Mouse (Mus musculus) intestine, embryonic 15.5 days (tissue): ENCODE data around the gene Them4. TPM values are rescaled to one million over a fixed set of nuclear protein-coding genes. Genes with fewer than 3 reads are reported as not detected.

ENCODE experiments used
- ATAC-seq: fragments of 200-750 bp; cut with Nextera tagmentation; 2 replicates; pipeline ENCODE4 v1.8.0; 2017; ENCODE audit warnings: moderate TSS enrichment, moderate library complexity
- H3K27ac ChIP-seq: fragments of 300-500 bp; sonication (generic); 2 replicates; pipeline ENCODE4 v1.5.1; 2015; ENCODE audit warnings: mild to moderate bottlenecking, inconsistent platforms
- H3K27me3 ChIP-seq: fragments of 300-500 bp; sonication (generic); replicated peaks from 2 replicates; pipeline ENCODE4 v1.6.1; 2015; ENCODE audit warnings: inconsistent platforms
- H3K36me3 ChIP-seq: fragments of 300-500 bp; sonication (generic); 2 replicates; pipeline ENCODE4 v1.6.1; 2015; ENCODE audit warnings: inconsistent platforms
- H3K4me1 ChIP-seq: fragments of 300-500 bp; sonication (generic); replicated peaks from 2 replicates; pipeline ENCODE4 v1.6.1; 2015; ENCODE audit warnings: inconsistent platforms
- H3K4me2 ChIP-seq: fragments of 300-500 bp; sonication (generic); replicated peaks from 2 replicates; pipeline ENCODE4 v1.6.1; 2015; ENCODE audit warnings: mild to moderate bottlenecking, inconsistent platforms
- H3K4me3 ChIP-seq: fragments of 300-500 bp; sonication (generic); replicated peaks from 2 replicates; pipeline ENCODE4 v1.5.1; 2015; ENCODE audit warnings: inconsistent platforms
- H3K9ac ChIP-seq: fragments of 300-500 bp; sonication (generic); 2 replicates; pipeline ENCODE4 v1.6.1; 2015; ENCODE audit warnings: inconsistent platforms
- H3K9me3 ChIP-seq: fragments of 300-500 bp; sonication (generic); 2 replicates; pipeline ENCODE4 v1.6.1; 2016; ENCODE audit warnings: inconsistent platforms
- WGBS: fragments of 180-500 bp; shearing (Covaris S2); methylation state at CpG from one replicate; pipeline ENCODE4 v1.1.7; 2015; 5-methylcytosine and 5-hydroxymethylcytosine counted together
- polyA plus RNA-seq: library from polyadenylated mRNA; unstranded; fragments of >200 nt; fragmentation: Nextera tagmentation; extraction: Ambion mirVana; gene quantifications from 2 replicates; pipeline ENCODE4 v1.2.1, GENCODE M21; 2015

Them4 gene
- polyA plus RNA-seq, 1 experiment from 2014 or later = 18.7 TPM

GRCm38 (mm10) chr3:94342552-94342951 is 32.7 kb downstream of the Them4 start:
- 52% methylated on average over 1 of the region's 1 CpGs for WGBS
- ATAC-seq = no peak
- Histone ChIP-seq H3K27ac (no peak overlapping the region), H3K36me3 (no peaks in the 10 kb centered on the region), H3K4me2 (no peak overlapping the region), H3K4me1 (no peaks in the 10 kb centered on the region), H3K4me3 (no peak overlapping the region), H3K27me3 (no peaks in the 10 kb centered on the region; the same call in 1 of the 2 replicates), H3K9ac (no peak overlapping the region), H3K9me3 (no peaks in the 10 kb centered on the region)

GRCm38 (mm10) chr3:94344182-94344581 is 34.3 kb downstream of the Them4 start:
- no peak overlapping the region for H3K4me2 ChIP-seq
- H3K27ac ChIP-seq = no peak overlapping the region
- no peak for ATAC-seq

GRCm38 (mm10) chr3:94344897-94345296 is 35.0 kb downstream of the Them4 start:
- Histone ChIP-seq H3K27me3 (no peaks in the 10 kb centered on the region; the same call in 1 of the 2 replicates), H3K4me2 (no peak overlapping the region), H3K9me3 (no peaks in the 10 kb centered on the region), H3K4me3 (no peak overlapping the region), H3K27ac (no peak overlapping the region), H3K4me1 (no peaks in the 10 kb centered on the region), H3K36me3 (no peaks in the 10 kb centered on the region), H3K9ac (no peak overlapping the region)
- ATAC-seq = no peak
- WGBS = 58% methylated on average over 3 of the region's 3 CpGs

More at GRCm38 (mm10) chr3:94344182-94344581, 34.3 kb downstream of the Them4 start:
- 90% methylated on average over 2 of the region's 2 CpGs for WGBS
- Histone ChIP-seq H3K27me3 (no peaks in the 10 kb centered on the region; the same call in 1 of the 2 replicates), H3K36me3 (no peaks in the 10 kb centered on the region), H3K9me3 (no peaks in the 10 kb centered on the region), H3K4me1 (no peaks in the 10 kb centered on the region), H3K4me3 (no peak overlapping the region), H3K9ac (no peak overlapping the region)

- Histone ChIP-seq H3K27me3 (no peaks in the 10 kb centered on the region), H3K27ac (no peak overlapping the region), H3K36me3 (no peaks in the 10 kb centered on the region), H3K4me3 (no peak overlapping the region), H3K9ac (no peak overlapping the region), H3K4me1 (no peaks in the 10 kb centered on the region), H3K4me2 (no peak overlapping the region), H3K9me3 (no peaks in the 10 kb centered on the region)
- WGBS = 82% methylated on average over 2 of the region's 2 CpGs
- ATAC-seq = no peak
Observed at GRCm38 (mm10) chr3:94348146-94348545, 38.3 kb downstream of the Them4 start.

GRCm38 (mm10) chr3:94360812-94361211 is 50.9 kb downstream of the Them4 start:
- H3K36me3 ChIP-seq = no peaks in the 10 kb centered on the region
- no peak overlapping the region for H3K4me2 ChIP-seq
- H3K9ac ChIP-seq = no peak overlapping the region
- H3K4me1 ChIP-seq = 0 out of 2 replicates have a peak, but pooled peaks cover 4% of the 10 kb centered on the region
- no peaks in the 10 kb centered on the region for H3K9me3 ChIP-seq
- H3K4me3 ChIP-seq = no peak overlapping the region
- peaks cover 4% of the 10 kb centered on the region; the same call in 1 of the 2 replicates for H3K27me3 ChIP-seq
- no peak for ATAC-seq
- 0% methylated on average over 1 of the region's 1 CpGs for WGBS
- no peak overlapping the region for H3K27ac ChIP-seq

GRCm38 (mm10) chr3:94362138-94362537 is 52.2 kb downstream of the Them4 start, which contains the start of gene C2cd4d:
Gene C2cd4d, plus strand, starts transcription at chr3:94362438.
- Histone ChIP-seq H3K9ac (peak within 1 kb of the TSS; percentile 73), H3K36me3 (no peaks in the 10 kb centered on the region), H3K4me2 (peak within 1 kb of the TSS; percentile 96), H3K27ac (0 out of 2 replicates have a peak within 1 kb of the TSS, but pooled peaks have one; percentile 9), H3K4me1 (0 out of 2 replicates have a peak, but pooled peaks cover 4% of the 10 kb centered on the region), H3K4me3 (peak within 1 kb of the TSS; percentile 59), H3K9me3 (no peaks in the 10 kb centered on the region), H3K27me3 (peaks cover 4% of the 10 kb centered on the region; the same call in 1 of the 2 replicates)
- WGBS = 56% methylated on average over 7 of the region's 7 CpGs
- ATAC-seq = no peak

GRCm38 (mm10) chr3:94363291-94364153 is 53.6 kb downstream of the Them4 start:
- Histone ChIP-seq H3K36me3 (no peaks in the 10 kb centered on the region), H3K4me3 (peak overlapping the region; percentile 59), H3K4me1 (0 out of 2 replicates have a peak, but pooled peaks cover 7% of the 10 kb centered on the region), H3K4me2 (peak overlapping the region; percentile 96), H3K27ac (0 out of 2 replicates have a peak overlapping the region, but pooled peaks have one; percentile 2), H3K9ac (peak overlapping the region; percentile 73), H3K9me3 (no peaks in the 10 kb centered on the region), H3K27me3 (peaks cover 4% of the 10 kb centered on the region; the same call in 1 of the 2 replicates)
- 8% methylated on average over 64 of the region's 97 CpGs for WGBS
- peak; percentile 66 for ATAC-seq

- H3K27ac ChIP-seq = 0 out of 2 replicates have a peak overlapping the region, but pooled peaks have one; percentile 2
- WGBS = 6% methylated on average over 23 of the region's 23 CpGs
- peak overlapping the region; percentile 59 for H3K4me3 ChIP-seq
- no peaks in the 10 kb centered on the region for H3K36me3 ChIP-seq
- ATAC-seq = peak; percentile 3; the same call in 1 of the 2 replicates
- peaks cover 4% of the 10 kb centered on the region; the same call in 1 of the 2 replicates for H3K27me3 ChIP-seq
- 0 out of 2 replicates have a peak, but pooled peaks cover 7% of the 10 kb centered on the region for H3K4me1 ChIP-seq
- peak overlapping the region; percentile 96 for H3K4me2 ChIP-seq
- no peaks in the 10 kb centered on the region for H3K9me3 ChIP-seq
- peak overlapping the region; percentile 73 for H3K9ac ChIP-seq
Observed at GRCm38 (mm10) chr3:94364154-94364526, 54.3 kb downstream of the Them4 start.

- peaks cover 11% of the 10 kb centered on the region; the same call in 1 of the 2 replicates for H3K4me1 ChIP-seq
- ATAC-seq = peak; percentile 50
- H3K4me2 ChIP-seq = no peak overlapping the region
- H3K27ac ChIP-seq = no peak overlapping the region
- H3K9me3 ChIP-seq = no peaks in the 10 kb centered on the region
- no peaks in the 10 kb centered on the region for H3K36me3 ChIP-seq
- H3K27me3 ChIP-seq = peaks cover 4% of the 10 kb centered on the region; the same call in 1 of the 2 replicates
- 14% methylated on average over 3 of the region's 3 CpGs for WGBS
- H3K9ac ChIP-seq = no peak overlapping the region
- no peak overlapping the region for H3K4me3 ChIP-seq
Observed at GRCm38 (mm10) chr3:94366761-94367160, 56.9 kb downstream of the Them4 start.

- no peaks in the 10 kb centered on the region for H3K36me3 ChIP-seq
- ATAC-seq = no peak
- H3K4me2 ChIP-seq = no peak overlapping the region
- no peak overlapping the region for H3K9ac ChIP-seq
- H3K4me1 ChIP-seq = peaks cover 15% of the 10 kb centered on the region; the same call in 1 of the 2 replicates
- no peaks in the 10 kb centered on the region for H3K9me3 ChIP-seq
- no peak overlapping the region for H3K4me3 ChIP-seq
- H3K27ac ChIP-seq = no peak overlapping the region
- H3K27me3 ChIP-seq = peaks cover 4% of the 10 kb centered on the region; the same call in 1 of the 2 replicates
- 73% methylated on average over 6 of the region's 6 CpGs for WGBS
Observed at GRCm38 (mm10) chr3:94367511-94367910, 57.6 kb downstream of the Them4 start.

- Histone ChIP-seq H3K27me3 (peaks cover 2% of the 10 kb centered on the region; the same call in 1 of the 2 replicates), H3K9ac (no peak overlapping the region), H3K4me3 (no peak overlapping the region), H3K4me2 (no peak overlapping the region), H3K36me3 (no peaks in the 10 kb centered on the region), H3K9me3 (no peaks in the 10 kb centered on the region), H3K4me1 (peaks cover 19% of the 10 kb centered on the region), H3K27ac (no peak overlapping the region)
- no peak for ATAC-seq
- WGBS = 69% methylated on average over 6 of the region's 6 CpGs
Observed at GRCm38 (mm10) chr3:94368631-94369030, 58.7 kb downstream of the Them4 start.

- WGBS = 56% methylated on average over 2 of the region's 2 CpGs
- no peaks in the 10 kb centered on the region for H3K36me3 ChIP-seq
- H3K9me3 ChIP-seq = no peaks in the 10 kb centered on the region
- H3K9ac ChIP-seq = no peak overlapping the region
- no peak for ATAC-seq
- no peak overlapping the region for H3K27ac ChIP-seq
- H3K4me2 ChIP-seq = no peak overlapping the region
- no peaks in the 10 kb centered on the region for H3K27me3 ChIP-seq
- no peak overlapping the region for H3K4me3 ChIP-seq
- peaks cover 27% of the 10 kb centered on the region for H3K4me1 ChIP-seq
Observed at GRCm38 (mm10) chr3:94369709-94370108, 59.8 kb downstream of the Them4 start.
